In genomic region chr10:96944229-96944628, GRCm38 (mm10) we compare ENCODE assay signal across 21 mouse cellular contexts.
"Had no signal": no experiment of that assay in that cellular context is flagged by ENCODE, and none has a peak within 500 bp of the region (broad histone marks: within the 10 kb centered on the region; RNA-seq: fewer than 3 reads in every experiment).

No protein-coding gene starts in this region.

- H3K36me3 ChIP-seq: limb, embryonic 10.5 days; limb, embryonic 13.5 days; liver, embryonic 12.5 days; liver, embryonic 15.5 days; lung, embryonic 15.5 days had no signal

- H3K27me3 ChIP-seq: limb, embryonic 13.5 days; liver, embryonic 12.5 days; liver, embryonic 15.5 days; lung, embryonic 15.5 days; megakaryocyte, embryonic 14.5 days had no signal

- H3K4me2 ChIP-seq: limb, embryonic 13.5 days; liver, embryonic 12.5 days; liver, embryonic 15.5 days; lung, embryonic 15.5 days had no signal

- H3K27ac ChIP-seq: kidney, postnatal 0 days; layer of hippocampus, adult 2 months; limb, embryonic 10.5 days; limb, embryonic 13.5 days; liver, embryonic 12.5 days; liver, embryonic 15.5 days; lung, embryonic 15.5 days had no signal

- H3K9me3 ChIP-seq: limb, embryonic 10.5 days; limb, embryonic 13.5 days; liver, embryonic 12.5 days; liver, embryonic 15.5 days; lung, embryonic 15.5 days had no signal

- H3K9ac ChIP-seq: limb, embryonic 13.5 days; liver, embryonic 12.5 days; liver, embryonic 15.5 days; lung, embryonic 15.5 days had no signal

- H3K4me3 ChIP-seq: layer of hippocampus, adult 2 months; limb, embryonic 10.5 days; limb, embryonic 13.5 days; liver, embryonic 12.5 days; liver, embryonic 15.5 days; lung, embryonic 15.5 days; megakaryocyte, embryonic 14.5 days had no signal

- H3K4me1 ChIP-seq: limb, embryonic 10.5 days; limb, embryonic 13.5 days; liver, embryonic 12.5 days; liver, embryonic 15.5 days; lung, embryonic 15.5 days; megakaryocyte, embryonic 14.5 days had no signal

- ATAC-seq: intestine, postnatal 0 days; liver, embryonic 12.5 days had no signal

- DNase-seq: kidney, adult 2 months; kidney, postnatal 25 days; layer of hippocampus, adult 9-11 months; liver; lung, adult 18-20 months; lung, postnatal 10 days; lung, postnatal 36 days; retina, postnatal 1 day; right cerebral cortex, postnatal 25 days; spleen, adult 18-20 months; thymus, adult 18-20 months; thymus, postnatal 36 days had no signal
